Mouse (Mus musculus) intestine, embryonic 15.5 days (tissue): ENCODE measurements at regions not wholly inside any gene's neighbourhood (a gene's known extent, or its start where the extent isn't known, plus 50 kb on each side); places are given as distances from the start of the nearest gene placed in this dataset.

Source experiments
- ATAC-seq: fragments of 200-750 bp; cut with Nextera tagmentation; 2 replicates; pipeline ENCODE4 v1.8.0; 2017; ENCODE audit warnings: moderate TSS enrichment, moderate library complexity
- H3K27ac ChIP-seq: fragments of 300-500 bp; sonication (generic); 2 replicates; pipeline ENCODE4 v1.5.1; 2015; ENCODE audit warnings: mild to moderate bottlenecking, inconsistent platforms
- H3K27me3 ChIP-seq: fragments of 300-500 bp; sonication (generic); replicated peaks from 2 replicates; pipeline ENCODE4 v1.6.1; 2015; ENCODE audit warnings: inconsistent platforms
- H3K36me3 ChIP-seq: fragments of 300-500 bp; sonication (generic); 2 replicates; pipeline ENCODE4 v1.6.1; 2015; ENCODE audit warnings: inconsistent platforms
- H3K4me1 ChIP-seq: fragments of 300-500 bp; sonication (generic); replicated peaks from 2 replicates; pipeline ENCODE4 v1.6.1; 2015; ENCODE audit warnings: inconsistent platforms
- H3K4me2 ChIP-seq: fragments of 300-500 bp; sonication (generic); replicated peaks from 2 replicates; pipeline ENCODE4 v1.6.1; 2015; ENCODE audit warnings: mild to moderate bottlenecking, inconsistent platforms
- H3K4me3 ChIP-seq: fragments of 300-500 bp; sonication (generic); replicated peaks from 2 replicates; pipeline ENCODE4 v1.5.1; 2015; ENCODE audit warnings: inconsistent platforms
- H3K9ac ChIP-seq: fragments of 300-500 bp; sonication (generic); 2 replicates; pipeline ENCODE4 v1.6.1; 2015; ENCODE audit warnings: inconsistent platforms
- H3K9me3 ChIP-seq: fragments of 300-500 bp; sonication (generic); 2 replicates; pipeline ENCODE4 v1.6.1; 2016; ENCODE audit warnings: inconsistent platforms
- WGBS: fragments of 180-500 bp; shearing (Covaris S2); methylation state at CpG from one replicate; pipeline ENCODE4 v1.1.7; 2015; 5-methylcytosine and 5-hydroxymethylcytosine counted together

- H3K27ac ChIP-seq: no peak overlapping the region
- no peaks in the 10 kb centered on the region for H3K27me3 ChIP-seq
- no peak overlapping the region for H3K4me3 ChIP-seq
- no peak overlapping the region for H3K4me2 ChIP-seq
- H3K9ac ChIP-seq: no peak overlapping the region
- WGBS: 76% methylated on average over 1 of the region's 1 CpGs
- no peak for ATAC-seq
- no peaks in the 10 kb centered on the region for H3K9me3 ChIP-seq
- no peaks in the 10 kb centered on the region for H3K36me3 ChIP-seq
- no peaks in the 10 kb centered on the region for H3K4me1 ChIP-seq
These were observed 857.9 kb upstream of the Nr2f1 start for GRCm38 (mm10) chr13:79057424-79057823.

- 0 out of 2 replicates have a peak, but pooled peaks have one; percentile 41 for ATAC-seq
- H3K36me3 ChIP-seq: no peaks in the 10 kb centered on the region
- no peaks in the 10 kb centered on the region for H3K4me1 ChIP-seq
- no peak overlapping the region for H3K9ac ChIP-seq
- H3K4me2 ChIP-seq: no peak overlapping the region
- H3K9me3 ChIP-seq: no peaks in the 10 kb centered on the region
- no peak overlapping the region for H3K27ac ChIP-seq
- no peak overlapping the region for H3K4me3 ChIP-seq
- no peaks in the 10 kb centered on the region for H3K27me3 ChIP-seq
These were observed 854.9 kb upstream of the Nr2f1 start for GRCm38 (mm10) chr13:79054481-79054880.

GRCm38 (mm10) chr13:79053428-79053827, 853.9 kb upstream of the Nr2f1 start:
- 83% methylated on average over 1 of the region's 1 CpGs for WGBS
- no peak overlapping the region for H3K27ac ChIP-seq
- H3K9ac ChIP-seq: no peak overlapping the region
- no peaks in the 10 kb centered on the region for H3K27me3 ChIP-seq
- ATAC-seq: no peak
- no peaks in the 10 kb centered on the region for H3K9me3 ChIP-seq
- H3K36me3 ChIP-seq: no peaks in the 10 kb centered on the region
- no peak overlapping the region for H3K4me2 ChIP-seq
- H3K4me1 ChIP-seq: no peaks in the 10 kb centered on the region
- H3K4me3 ChIP-seq: no peak overlapping the region

- Histone ChIP-seq H3K4me3 (no peak overlapping the region), H3K4me2 (no peak overlapping the region), H3K9ac (no peak overlapping the region), H3K9me3 (no peaks in the 10 kb centered on the region), H3K27me3 (no peaks in the 10 kb centered on the region), H3K27ac (no peak overlapping the region), H3K36me3 (no peaks in the 10 kb centered on the region), H3K4me1 (no peaks in the 10 kb centered on the region)
- no peak for ATAC-seq
- WGBS: 81% methylated on average over 1 of the region's 1 CpGs
These were observed 847.7 kb upstream of the Nr2f1 start for GRCm38 (mm10) chr13:79047240-79047639.

GRCm38 (mm10) chr13:79044657-79045056, 845.1 kb upstream of the Nr2f1 start:
- no peaks in the 10 kb centered on the region for H3K36me3 ChIP-seq
- ATAC-seq: no peak
- H3K4me2 ChIP-seq: no peak overlapping the region
- H3K4me1 ChIP-seq: no peaks in the 10 kb centered on the region
- H3K27me3 ChIP-seq: no peaks in the 10 kb centered on the region
- H3K27ac ChIP-seq: no peak overlapping the region
- no peak overlapping the region for H3K9ac ChIP-seq
- no peak overlapping the region for H3K4me3 ChIP-seq
- 66% methylated on average over 5 of the region's 5 CpGs for WGBS
- H3K9me3 ChIP-seq: no peaks in the 10 kb centered on the region

- Histone ChIP-seq H3K4me3 (no peak overlapping the region), H3K27ac (no peak overlapping the region), H3K9ac (no peak overlapping the region), H3K9me3 (no peaks in the 10 kb centered on the region), H3K4me2 (no peak overlapping the region), H3K4me1 (no peaks in the 10 kb centered on the region), H3K27me3 (no peaks in the 10 kb centered on the region), H3K36me3 (no peaks in the 10 kb centered on the region)
- ATAC-seq: no peak
These were observed 838.3 kb upstream of the Nr2f1 start for GRCm38 (mm10) chr13:79037883-79038282.

GRCm38 (mm10) chr13:79035276-79035675, 835.7 kb upstream of the Nr2f1 start:
- Histone ChIP-seq H3K27me3 (no peaks in the 10 kb centered on the region), H3K27ac (no peak overlapping the region), H3K4me3 (no peak overlapping the region), H3K36me3 (no peaks in the 10 kb centered on the region), H3K4me1 (no peaks in the 10 kb centered on the region), H3K4me2 (no peak overlapping the region), H3K9ac (no peak overlapping the region), H3K9me3 (no peaks in the 10 kb centered on the region)
- WGBS: 80% methylated on average over 2 of the region's 2 CpGs
- ATAC-seq: no peak

GRCm38 (mm10) chr13:79029974-79030373, 830.4 kb upstream of the Nr2f1 start:
- Histone ChIP-seq H3K4me2 (no peak overlapping the region), H3K36me3 (no peaks in the 10 kb centered on the region), H3K9ac (no peak overlapping the region), H3K9me3 (no peaks in the 10 kb centered on the region), H3K4me3 (no peak overlapping the region), H3K27ac (no peak overlapping the region), H3K27me3 (no peaks in the 10 kb centered on the region), H3K4me1 (no peaks in the 10 kb centered on the region)
- peak; percentile 84 for ATAC-seq

- no peaks in the 10 kb centered on the region for H3K4me1 ChIP-seq
- no peak for ATAC-seq
- H3K27ac ChIP-seq: no peak overlapping the region
- no peaks in the 10 kb centered on the region for H3K36me3 ChIP-seq
- no peak overlapping the region for H3K4me3 ChIP-seq
- H3K4me2 ChIP-seq: no peak overlapping the region
- no peak overlapping the region for H3K9ac ChIP-seq
- H3K9me3 ChIP-seq: no peaks in the 10 kb centered on the region
- 44% methylated on average over 4 of the region's 4 CpGs for WGBS
- H3K27me3 ChIP-seq: no peaks in the 10 kb centered on the region
These were observed 828.6 kb upstream of the Nr2f1 start for GRCm38 (mm10) chr13:79027877-79028760.

- 63% methylated on average over 1 of the region's 1 CpGs for WGBS
- H3K36me3 ChIP-seq: no peaks in the 10 kb centered on the region
- no peak overlapping the region for H3K9ac ChIP-seq
- no peaks in the 10 kb centered on the region for H3K4me1 ChIP-seq
- H3K27me3 ChIP-seq: no peaks in the 10 kb centered on the region
- H3K4me2 ChIP-seq: no peak overlapping the region
- no peak overlapping the region for H3K27ac ChIP-seq
- H3K4me3 ChIP-seq: no peak overlapping the region
- no peak for ATAC-seq
- no peaks in the 10 kb centered on the region for H3K9me3 ChIP-seq
These were observed 826.1 kb upstream of the Nr2f1 start for GRCm38 (mm10) chr13:79025645-79026044.

- H3K4me1 ChIP-seq: no peaks in the 10 kb centered on the region
- no peak overlapping the region for H3K9ac ChIP-seq
- H3K27me3 ChIP-seq: no peaks in the 10 kb centered on the region
- WGBS: 89% methylated on average over 2 of the region's 2 CpGs
- no peak overlapping the region for H3K4me2 ChIP-seq
- no peaks in the 10 kb centered on the region for H3K9me3 ChIP-seq
- H3K4me3 ChIP-seq: no peak overlapping the region
- H3K27ac ChIP-seq: no peak overlapping the region
- H3K36me3 ChIP-seq: no peaks in the 10 kb centered on the region
- ATAC-seq: no peak
These were observed 818.5 kb upstream of the Nr2f1 start for GRCm38 (mm10) chr13:79018051-79018450.

GRCm38 (mm10) chr13:79003313-79003712, 803.8 kb upstream of the Nr2f1 start:
- no peak overlapping the region for H3K4me3 ChIP-seq
- peak; percentile 59; the same call in 1 of the 2 replicates for ATAC-seq
- no peaks in the 10 kb centered on the region for H3K27me3 ChIP-seq
- H3K4me1 ChIP-seq: no peaks in the 10 kb centered on the region
- H3K36me3 ChIP-seq: no peaks in the 10 kb centered on the region
- no peak overlapping the region for H3K4me2 ChIP-seq
- no peaks in the 10 kb centered on the region for H3K9me3 ChIP-seq
- WGBS: 40% methylated on average over 1 of the region's 1 CpGs
- no peak overlapping the region for H3K27ac ChIP-seq
- no peak overlapping the region for H3K9ac ChIP-seq

GRCm38 (mm10) chr13:78998855-78999254, 799.3 kb upstream of the Nr2f1 start:
- Histone ChIP-seq H3K27ac (no peak overlapping the region), H3K9me3 (no peaks in the 10 kb centered on the region), H3K27me3 (no peaks in the 10 kb centered on the region), H3K4me2 (no peak overlapping the region), H3K4me3 (no peak overlapping the region), H3K36me3 (no peaks in the 10 kb centered on the region), H3K9ac (no peak overlapping the region), H3K4me1 (no peaks in the 10 kb centered on the region)
- no peak for ATAC-seq
- 39% methylated on average over 2 of the region's 2 CpGs for WGBS
